Mouse (Mus musculus): ENCODE data around the gene Dicer1. TPM values are rescaled to one million over a fixed set of nuclear protein-coding genes. Genes with fewer than 3 reads are reported as not detected.

Dicer1 gene
- polyA plus RNA-seq, 1 experiment from 2014 or later: 53.2 TPM

GRCm38 (mm10) chr12:104765116-104765515 lies 13.4 kb upstream of the Dicer1 start:
- no peaks in the 10 kb centered on the region for H3K36me3 ChIP-seq

GRCm38 (mm10) chr12:104763918-104764317 lies 12.2 kb upstream of the Dicer1 start:
- no peak overlapping the region for H3K4me2 ChIP-seq (replicated peaks)
- H3K4me3 ChIP-seq: no peak overlapping the region
- H3K27ac ChIP-seq: no peak overlapping the region
- no peak for ATAC-seq (ENCODE audit: low FRiP score, low read depth)
- WGBS: 27% methylated on average over 6 of the region's 6 CpGs
- no peaks in the 10 kb centered on the region for H3K9me3 ChIP-seq
- no peaks in the 10 kb centered on the region for H3K27me3 ChIP-seq (replicated peaks)
- H3K36me3 ChIP-seq: no peaks in the 10 kb centered on the region
- no peak overlapping the region for H3K9ac ChIP-seq
- H3K4me1 ChIP-seq: peaks cover 13% of the 10 kb centered on the region

More at GRCm38 (mm10) chr12:104765116-104765515, 13.4 kb upstream of the Dicer1 start:
- Histone ChIP-seq H3K9me3 (no peaks in the 10 kb centered on the region), H3K27ac (no peak overlapping the region), H3K4me3 (no peak overlapping the region), H3K27me3 (replicated peaks) (no peaks in the 10 kb centered on the region), H3K9ac (no peak overlapping the region), H3K4me1 (peaks cover 22% of the 10 kb centered on the region), H3K4me2 (replicated peaks) (no peak overlapping the region)
- WGBS: 84% methylated on average over 5 of the region's 5 CpGs
- no peak for ATAC-seq (ENCODE audit: low FRiP score, low read depth)

- Histone ChIP-seq H3K9ac (no peak overlapping the region), H3K27ac (no peak overlapping the region), H3K4me2 (replicated peaks) (no peak overlapping the region), H3K4me1 (peaks cover 5% of the 10 kb centered on the region; the same call in 1 of the 2 replicates), H3K9me3 (no peaks in the 10 kb centered on the region), H3K36me3 (no peaks in the 10 kb centered on the region), H3K4me3 (no peak overlapping the region), H3K27me3 (replicated peaks) (no peaks in the 10 kb centered on the region)
- WGBS: 80% methylated on average over 8 of the region's 8 CpGs
- no peak for ATAC-seq (ENCODE audit: low FRiP score, low read depth)
Measured at GRCm38 (mm10) chr12:104761411-104761810, 9.7 kb upstream of the Dicer1 start.

- H3K4me1 ChIP-seq: no peaks in the 10 kb centered on the region; the same call in 1 of the 2 replicates
- no peak overlapping the region for H3K27ac ChIP-seq
- no peak overlapping the region for H3K4me3 ChIP-seq
- WGBS: 89% methylated on average over 7 of the region's 7 CpGs
- ATAC-seq (ENCODE audit: low FRiP score, low read depth): no peak
- H3K27me3 ChIP-seq (replicated peaks): no peaks in the 10 kb centered on the region
- no peaks in the 10 kb centered on the region for H3K9me3 ChIP-seq
- H3K36me3 ChIP-seq: no peaks in the 10 kb centered on the region
- no peak overlapping the region for H3K4me2 ChIP-seq (replicated peaks)
- H3K9ac ChIP-seq: no peak overlapping the region
Measured at GRCm38 (mm10) chr12:104758066-104758465, 6.3 kb upstream of the Dicer1 start.

- Histone ChIP-seq H3K9me3 (no peaks in the 10 kb centered on the region), H3K4me1 (peaks cover 28% of the 10 kb centered on the region), H3K36me3 (0 out of 2 replicates have a peak, but pooled peaks cover 6% of the 10 kb centered on the region), H3K9ac (no peak overlapping the region), H3K27me3 (replicated peaks) (no peaks in the 10 kb centered on the region), H3K4me2 (replicated peaks) (no peak overlapping the region), H3K27ac (no peak overlapping the region), H3K4me3 (no peak overlapping the region)
- WGBS: 66% methylated on average over 4 of the region's 4 CpGs
- no peak for ATAC-seq (ENCODE audit: low FRiP score, low read depth)
Measured at GRCm38 (mm10) chr12:104753686-104754085, 1.9 kb upstream of the Dicer1 start.

GRCm38 (mm10) chr12:104751331-104751813 lies 380 bp downstream of the Dicer1 start:
- ATAC-seq (ENCODE audit: low FRiP score, low read depth): peak; percentile 72
- Histone ChIP-seq H3K36me3 (0 out of 2 replicates have a peak, but pooled peaks cover 6% of the 10 kb centered on the region), H3K27me3 (replicated peaks) (no peaks in the 10 kb centered on the region), H3K4me1 (peaks cover 32% of the 10 kb centered on the region), H3K9ac (peak overlapping the region; percentile 96), H3K27ac (peak overlapping the region; percentile 68), H3K4me3 (peak overlapping the region; percentile 90), H3K9me3 (no peaks in the 10 kb centered on the region), H3K4me2 (replicated peaks) (peak overlapping the region; percentile 93)
- under 1% methylated on average over 50 of the region's 52 CpGs for WGBS

- Histone ChIP-seq H3K9me3 (no peaks in the 10 kb centered on the region), H3K27me3 (replicated peaks) (no peaks in the 10 kb centered on the region), H3K27ac (no peak overlapping the region), H3K4me1 (peaks cover 32% of the 10 kb centered on the region), H3K4me3 (no peak overlapping the region), H3K9ac (no peak overlapping the region), H3K36me3 (0 out of 2 replicates have a peak, but pooled peaks cover 6% of the 10 kb centered on the region), H3K4me2 (replicated peaks) (0 out of 2 replicates have a peak overlapping the region, but pooled peaks have one; percentile 93)
- no peak for ATAC-seq (ENCODE audit: low FRiP score, low read depth)
- 93% methylated on average over 2 of the region's 2 CpGs for WGBS
Measured at GRCm38 (mm10) chr12:104748946-104749345, 2.8 kb downstream of the Dicer1 start.

- no peaks in the 10 kb centered on the region for H3K9me3 ChIP-seq
- H3K4me3 ChIP-seq: no peak overlapping the region
- H3K27ac ChIP-seq: no peak overlapping the region
- H3K9ac ChIP-seq: no peak overlapping the region
- H3K4me1 ChIP-seq: peaks cover 39% of the 10 kb centered on the region
- H3K27me3 ChIP-seq (replicated peaks): no peaks in the 10 kb centered on the region
- no peak for ATAC-seq (ENCODE audit: low FRiP score, low read depth)
- WGBS: 91% methylated on average over 5 of the region's 5 CpGs
- H3K36me3 ChIP-seq: 0 out of 2 replicates have a peak, but pooled peaks cover 6% of the 10 kb centered on the region
- no peak overlapping the region for H3K4me2 ChIP-seq (replicated peaks)
Measured at GRCm38 (mm10) chr12:104747252-104747651, 4.5 kb downstream of the Dicer1 start.

GRCm38 (mm10) chr12:104746601-104747000 lies 5.2 kb downstream of the Dicer1 start:
- Histone ChIP-seq H3K4me3 (no peak overlapping the region), H3K9ac (no peak overlapping the region), H3K9me3 (no peaks in the 10 kb centered on the region), H3K36me3 (0 out of 2 replicates have a peak, but pooled peaks cover 6% of the 10 kb centered on the region), H3K27me3 (replicated peaks) (no peaks in the 10 kb centered on the region), H3K4me1 (peaks cover 42% of the 10 kb centered on the region), H3K4me2 (replicated peaks) (no peak overlapping the region), H3K27ac (no peak overlapping the region)
- 96% methylated on average over 2 of the region's 2 CpGs for WGBS
- no peak for ATAC-seq (ENCODE audit: low FRiP score, low read depth)

GRCm38 (mm10) chr12:104743687-104744086 lies 8.1 kb downstream of the Dicer1 start:
- 57% methylated on average over 4 of the region's 4 CpGs for WGBS
- Histone ChIP-seq H3K9me3 (no peaks in the 10 kb centered on the region), H3K36me3 (no peaks in the 10 kb centered on the region), H3K27ac (no peak overlapping the region), H3K27me3 (replicated peaks) (no peaks in the 10 kb centered on the region), H3K4me1 (peaks cover 28% of the 10 kb centered on the region), H3K4me2 (replicated peaks) (no peak overlapping the region), H3K9ac (no peak overlapping the region), H3K4me3 (no peak overlapping the region)
- peak; percentile 55 for ATAC-seq (ENCODE audit: low FRiP score, low read depth)

GRCm38 (mm10) chr12:104742247-104742646 lies 9.5 kb downstream of the Dicer1 start:
- Histone ChIP-seq H3K9me3 (no peaks in the 10 kb centered on the region), H3K4me1 (peaks cover 35% of the 10 kb centered on the region), H3K4me3 (no peak overlapping the region), H3K27ac (no peak overlapping the region), H3K4me2 (replicated peaks) (no peak overlapping the region), H3K36me3 (no peaks in the 10 kb centered on the region), H3K27me3 (replicated peaks) (no peaks in the 10 kb centered on the region), H3K9ac (no peak overlapping the region)
- no peak for ATAC-seq (ENCODE audit: low FRiP score, low read depth)
- 85% methylated on average over 6 of the region's 6 CpGs for WGBS

- Histone ChIP-seq H3K27ac (no peak overlapping the region), H3K27me3 (replicated peaks) (no peaks in the 10 kb centered on the region), H3K4me1 (peaks cover 42% of the 10 kb centered on the region), H3K9ac (no peak overlapping the region), H3K4me2 (replicated peaks) (no peak overlapping the region), H3K9me3 (no peaks in the 10 kb centered on the region), H3K4me3 (no peak overlapping the region), H3K36me3 (no peaks in the 10 kb centered on the region)
- 70% methylated on average over 12 of the region's 12 CpGs for WGBS
- ATAC-seq (ENCODE audit: low FRiP score, low read depth): no peak
Measured at GRCm38 (mm10) chr12:104740841-104741787, 10.6 kb downstream of the Dicer1 start.

Data from neural tube, embryonic 12.5 days (tissue).